Mouse (Mus musculus) forebrain, embryonic 12.5 days (tissue): ENCODE data around the gene Arl3. TPM values are rescaled to one million over a fixed set of nuclear protein-coding genes. Genes with fewer than 3 reads are reported as not detected.

ENCODE experiments used
- ATAC-seq: fragments of 200-750 bp; cut with Nextera tagmentation; 2 replicates; pipeline ENCODE4 v1.8.0; 2017; ENCODE audit warnings: moderate TSS enrichment; ENCODE audit not compliant: low FRiP score
- H3K27ac ChIP-seq: fragments of 300-500 bp; sonication (generic); 2 replicates; pipeline ENCODE4 v1.5.1; 2016; ENCODE audit warnings: mild to moderate bottlenecking
- H3K27me3 ChIP-seq: fragments of 300-500 bp; sonication (generic); 2 replicates; pipeline ENCODE4 v1.6.1; 2016; ENCODE audit warnings: mild to moderate bottlenecking
- H3K36me3 ChIP-seq: fragments of 300-500 bp; sonication (generic); replicated peaks from 2 replicates; pipeline ENCODE4 v1.6.1; 2016; ENCODE audit warnings: mild to moderate bottlenecking
- H3K4me1 ChIP-seq: fragments of 300-500 bp; sonication (generic); 2 replicates; pipeline ENCODE4 v1.6.1; 2016
- H3K4me2 ChIP-seq: fragments of 300-500 bp; sonication (generic); 2 replicates; pipeline ENCODE4 v1.6.1; 2016; ENCODE audit warnings: mild to moderate bottlenecking, moderate library complexity
- H3K4me3 ChIP-seq: fragments of 300-500 bp; sonication (generic); replicated peaks from 2 replicates; pipeline ENCODE4 v1.5.1; 2016; ENCODE audit warnings: mild to moderate bottlenecking
- H3K9ac ChIP-seq: fragments of 300-500 bp; sonication (generic); 2 replicates; pipeline ENCODE4 v1.6.1; 2016; ENCODE audit warnings: mild to moderate bottlenecking
- H3K9me3 ChIP-seq: fragments of 300-500 bp; sonication (generic); 2 replicates; pipeline ENCODE4 v1.6.1; 2016
- WGBS: fragments of 180-500 bp; shearing (Covaris S2); methylation state at CpG from one replicate; pipeline ENCODE4 v1.1.7; 2016; 5-methylcytosine and 5-hydroxymethylcytosine counted together
- polyA plus RNA-seq: library from polyadenylated mRNA; unstranded; fragments of >200 nt; fragmentation: Nextera tagmentation; extraction: Ambion mirVana; gene quantifications from 2 replicates; pipeline ENCODE4 v1.2.1, GENCODE M21; 2016

Gene Arl3
- 216 and 224 TPM in 2 replicates for polyA plus RNA-seq

- Histone ChIP-seq H3K27ac (peak within 1 kb of the TSS; percentile 81), H3K27me3 (no peaks in the 10 kb centered on the region), H3K9me3 (no peaks in the 10 kb centered on the region), H3K4me2 (peak within 1 kb of the TSS; percentile 67), H3K36me3 (no peaks in the 10 kb centered on the region), H3K4me3 (peak within 1 kb of the TSS; percentile 81), H3K9ac (peak within 1 kb of the TSS; percentile 83), H3K4me1 (peaks cover 22% of the 10 kb centered on the region)
- peak; percentile 97 for ATAC-seq
- WGBS = under 1% methylated on average over 64 of the region's 67 CpGs
Observed at GRCm38 (mm10) chr19:46572951-46573937, at the start of gene Arl3, which contains the start of gene Sfxn2. Gene Arl3, minus strand, starts transcription at chr19:46573198. Gene Sfxn2, plus strand, starts transcription at chr19:46573365.

- H3K9me3 ChIP-seq = 0 out of 2 replicates have a peak, but pooled peaks cover 2% of the 10 kb centered on the region
- peak overlapping the region; percentile 36; the same call in 1 of the 2 replicates for H3K9ac ChIP-seq
- H3K27ac ChIP-seq = peak overlapping the region; percentile 44; the same call in 1 of the 2 replicates
- peak overlapping the region; percentile 45 for H3K4me2 ChIP-seq
- ATAC-seq = no peak; the same call in 1 of the 2 replicates
- no peaks in the 10 kb centered on the region for H3K27me3 ChIP-seq
- H3K36me3 ChIP-seq = peaks cover 10% of the 10 kb centered on the region
- peaks cover 63% of the 10 kb centered on the region for H3K4me1 ChIP-seq
- WGBS = 41% methylated on average over 12 of the region's 12 CpGs
- no peak overlapping the region for H3K4me3 ChIP-seq
Observed at GRCm38 (mm10) chr19:46622659-46623193, 49.7 kb upstream of the Arl3 start.

GRCm38 (mm10) chr19:46621236-46622183 lies 48.5 kb upstream of the Arl3 start:
- no peaks in the 10 kb centered on the region for H3K27me3 ChIP-seq
- 0 out of 2 replicates have a peak, but pooled peaks have one; percentile 45 for ATAC-seq
- H3K9me3 ChIP-seq = 0 out of 2 replicates have a peak, but pooled peaks cover 2% of the 10 kb centered on the region
- H3K9ac ChIP-seq = no peak overlapping the region
- H3K4me2 ChIP-seq = no peak overlapping the region
- WGBS = 73% methylated on average over 19 of the region's 19 CpGs
- no peak overlapping the region for H3K4me3 ChIP-seq
- peaks cover 10% of the 10 kb centered on the region for H3K36me3 ChIP-seq
- H3K27ac ChIP-seq = 0 out of 2 replicates have a peak overlapping the region, but pooled peaks have one; percentile 19
- peaks cover 58% of the 10 kb centered on the region for H3K4me1 ChIP-seq

- no peak overlapping the region for H3K9ac ChIP-seq
- peaks cover 58% of the 10 kb centered on the region for H3K4me1 ChIP-seq
- 88% methylated on average over 14 of the region's 14 CpGs for WGBS
Observed at GRCm38 (mm10) chr19:46620016-46620808, 47.2 kb upstream of the Arl3 start.

GRCm38 (mm10) chr19:46619518-46619917 lies 46.5 kb upstream of the Arl3 start:
- H3K27me3 ChIP-seq = no peaks in the 10 kb centered on the region
- H3K4me3 ChIP-seq = no peak overlapping the region
- no peaks in the 10 kb centered on the region for H3K9me3 ChIP-seq
- 0 out of 2 replicates have a peak, but pooled peaks cover 4% of the 10 kb centered on the region for H3K36me3 ChIP-seq
- no peak for ATAC-seq
- H3K4me1 ChIP-seq = peaks cover 56% of the 10 kb centered on the region
- 94% methylated on average over 6 of the region's 6 CpGs for WGBS
- no peak overlapping the region for H3K4me2 ChIP-seq
- no peak overlapping the region for H3K27ac ChIP-seq
- no peak overlapping the region for H3K9ac ChIP-seq

More at GRCm38 (mm10) chr19:46620016-46620808, 47.2 kb upstream of the Arl3 start:
- no peak for ATAC-seq
- Histone ChIP-seq H3K36me3 (peaks cover 5% of the 10 kb centered on the region), H3K4me3 (no peak overlapping the region), H3K9me3 (0 out of 2 replicates have a peak, but pooled peaks cover 1% of the 10 kb centered on the region), H3K27ac (no peak overlapping the region), H3K4me2 (no peak overlapping the region), H3K27me3 (no peaks in the 10 kb centered on the region)

- Histone ChIP-seq H3K4me3 (no peak overlapping the region), H3K4me2 (no peak overlapping the region), H3K36me3 (0 out of 2 replicates have a peak, but pooled peaks cover 9% of the 10 kb centered on the region), H3K27ac (0 out of 2 replicates have a peak overlapping the region, but pooled peaks have one; percentile 38), H3K27me3 (no peaks in the 10 kb centered on the region), H3K9me3 (no peaks in the 10 kb centered on the region), H3K9ac (no peak overlapping the region), H3K4me1 (peaks cover 51% of the 10 kb centered on the region)
- ATAC-seq = no peak
- WGBS = 87% methylated on average over 19 of the region's 19 CpGs
Observed at GRCm38 (mm10) chr19:46619001-46619400, 46.0 kb upstream of the Arl3 start.

GRCm38 (mm10) chr19:46618322-46618721 lies 45.3 kb upstream of the Arl3 start:
- Histone ChIP-seq H3K9ac (no peak overlapping the region; the same call in 1 of the 2 replicates), H3K36me3 (peaks cover 15% of the 10 kb centered on the region; the same call in 1 of the 2 replicates), H3K27me3 (no peaks in the 10 kb centered on the region), H3K4me2 (no peak overlapping the region), H3K27ac (peak overlapping the region; percentile 38; the same call in 1 of the 2 replicates), H3K9me3 (no peaks in the 10 kb centered on the region), H3K4me3 (no peak overlapping the region), H3K4me1 (peaks cover 44% of the 10 kb centered on the region)
- 44% methylated on average over 9 of the region's 9 CpGs for WGBS
- ATAC-seq = no peak

GRCm38 (mm10) chr19:46617361-46617760 lies 44.4 kb upstream of the Arl3 start:
- ATAC-seq = no peak
- no peaks in the 10 kb centered on the region for H3K9me3 ChIP-seq
- peaks cover 35% of the 10 kb centered on the region for H3K4me1 ChIP-seq
- H3K9ac ChIP-seq = no peak overlapping the region
- H3K27me3 ChIP-seq = no peaks in the 10 kb centered on the region
- peaks cover 23% of the 10 kb centered on the region; the same call in 1 of the 2 replicates for H3K36me3 ChIP-seq
- 94% methylated on average over 8 of the region's 8 CpGs for WGBS
- H3K27ac ChIP-seq = no peak overlapping the region
- no peak overlapping the region for H3K4me3 ChIP-seq
- H3K4me2 ChIP-seq = no peak overlapping the region

GRCm38 (mm10) chr19:46616378-46616777 lies 43.4 kb upstream of the Arl3 start:
- H3K4me2 ChIP-seq = no peak overlapping the region
- peaks cover 23% of the 10 kb centered on the region; the same call in 1 of the 2 replicates for H3K36me3 ChIP-seq
- no peak overlapping the region for H3K9ac ChIP-seq
- peaks cover 25% of the 10 kb centered on the region for H3K4me1 ChIP-seq
- no peak overlapping the region for H3K4me3 ChIP-seq
- no peaks in the 10 kb centered on the region for H3K9me3 ChIP-seq
- 94% methylated on average over 11 of the region's 11 CpGs for WGBS
- H3K27ac ChIP-seq = no peak overlapping the region
- ATAC-seq = no peak
- H3K27me3 ChIP-seq = no peaks in the 10 kb centered on the region

GRCm38 (mm10) chr19:46608158-46608557 lies 35.2 kb upstream of the Arl3 start:
- H3K4me3 ChIP-seq = no peak overlapping the region
- 95% methylated on average over 7 of the region's 7 CpGs for WGBS
- peaks cover 37% of the 10 kb centered on the region for H3K36me3 ChIP-seq

GRCm38 (mm10) chr19:46607424-46607823 lies 34.4 kb upstream of the Arl3 start:
- H3K4me2 ChIP-seq = no peak overlapping the region
- peaks cover 30% of the 10 kb centered on the region for H3K36me3 ChIP-seq

More at GRCm38 (mm10) chr19:46608158-46608557, 35.2 kb upstream of the Arl3 start:
- H3K4me2 ChIP-seq = no peak overlapping the region
- H3K4me1 ChIP-seq = no peaks in the 10 kb centered on the region
- H3K9ac ChIP-seq = no peak overlapping the region
- no peak overlapping the region for H3K27ac ChIP-seq
- no peaks in the 10 kb centered on the region for H3K27me3 ChIP-seq
- ATAC-seq = no peak
- H3K9me3 ChIP-seq = no peaks in the 10 kb centered on the region

More at GRCm38 (mm10) chr19:46607424-46607823, 34.4 kb upstream of the Arl3 start:
- 75% methylated on average over 7 of the region's 7 CpGs for WGBS
- Histone ChIP-seq H3K4me3 (no peak overlapping the region), H3K27ac (no peak overlapping the region), H3K9me3 (no peaks in the 10 kb centered on the region), H3K9ac (no peak overlapping the region), H3K27me3 (no peaks in the 10 kb centered on the region), H3K4me1 (no peaks in the 10 kb centered on the region)
- no peak for ATAC-seq
